Mouse (Mus musculus): ENCODE data around the gene Tigd3. TPM values are rescaled to one million over a fixed set of nuclear protein-coding genes. Genes with fewer than 3 reads are reported as not detected.

The Tigd3 gene
- polyA plus RNA-seq, 1 experiment from 2014 or later = 5.1 TPM

- no peak overlapping the region for H3K9ac ChIP-seq (ENCODE audit: low read length)
- no peak for ATAC-seq (ENCODE audit: insufficient number of reproducible peaks, low FRiP score, low TSS enrichment, low read depth)
- H3K36me3 ChIP-seq (ENCODE audit: control insufficient read depth, insufficient read depth, low read length) = no peaks in the 10 kb centered on the region
- no peak for DNase-seq (ENCODE audit: low spot score)
- H3K9me3 ChIP-seq (ENCODE audit: control insufficient read depth, low read length) = no peaks in the 10 kb centered on the region
- H3K4me1 ChIP-seq (ENCODE audit: control insufficient read depth, insufficient read depth, low read length) = peaks cover 12% of the 10 kb centered on the region
- peak overlapping the region; percentile 90 for H3K4me2 ChIP-seq (ENCODE audit: low read depth, severe bottlenecking)
- 0 out of 2 replicates have a peak, but pooled peaks cover 2% of the 10 kb centered on the region for H3K27me3 ChIP-seq (ENCODE audit: control insufficient read depth, insufficient read depth, low read length)
- H3K27ac ChIP-seq (replicated peaks; ENCODE audit: low read depth, low read length) = no peak overlapping the region
- H3K4me3 ChIP-seq (ENCODE audit: low read depth, low read length) = peak overlapping the region; percentile 37; the same call in 1 of the 2 replicates
- WGBS = 35% methylated on average over 11 of the region's 11 CpGs
Observed at GRCm38 (mm10) chr19:5925311-5925855, 31.4 kb upstream of the Tigd3 start.

GRCm38 (mm10) chr19:5924713-5925093, 30.8 kb upstream of the Tigd3 start, which contains the start of gene Cdc42ep2:
TSS of gene Cdc42ep2 (minus strand) at chr19:5924816.
- H3K4me3 ChIP-seq (ENCODE audit: low read depth, low read length) = peak within 1 kb of the TSS; percentile 37
- DNase-seq (ENCODE audit: low spot score) (peak; percentile 96), ATAC-seq (ENCODE audit: insufficient number of reproducible peaks, low FRiP score, low TSS enrichment, low read depth) (peak; percentile 89)
- H3K9me3 ChIP-seq (ENCODE audit: control insufficient read depth, low read length) = no peaks in the 10 kb centered on the region
- no peak within 1 kb of the TSS for H3K9ac ChIP-seq (ENCODE audit: low read length)
- H3K27ac ChIP-seq (replicated peaks; ENCODE audit: low read depth, low read length) = no peak within 1 kb of the TSS
- no peaks in the 10 kb centered on the region for H3K36me3 ChIP-seq (ENCODE audit: control insufficient read depth, insufficient read depth, low read length)
- WGBS = under 1% methylated on average over 18 of the region's 18 CpGs
- 0 out of 2 replicates have a peak, but pooled peaks cover 2% of the 10 kb centered on the region for H3K27me3 ChIP-seq (ENCODE audit: control insufficient read depth, insufficient read depth, low read length)
- H3K4me1 ChIP-seq (ENCODE audit: control insufficient read depth, insufficient read depth, low read length) = peaks cover 12% of the 10 kb centered on the region
- peak within 1 kb of the TSS; percentile 90 for H3K4me2 ChIP-seq (ENCODE audit: low read depth, severe bottlenecking)

GRCm38 (mm10) chr19:5923990-5924712, 30.2 kb upstream of the Tigd3 start:
- ATAC-seq (ENCODE audit: insufficient number of reproducible peaks, low FRiP score, low TSS enrichment, low read depth) (peak; percentile 60), DNase-seq (ENCODE audit: low spot score) (peak; percentile 98)
- Histone ChIP-seq H3K4me1 (ENCODE audit: control insufficient read depth, insufficient read depth, low read length) (peaks cover 12% of the 10 kb centered on the region), H3K36me3 (ENCODE audit: control insufficient read depth, insufficient read depth, low read length) (no peaks in the 10 kb centered on the region), H3K4me2 (ENCODE audit: low read depth, severe bottlenecking) (peak overlapping the region; percentile 90), H3K9me3 (ENCODE audit: control insufficient read depth, low read length) (no peaks in the 10 kb centered on the region), H3K9ac (ENCODE audit: low read length) (no peak overlapping the region), H3K4me3 (ENCODE audit: low read depth, low read length) (peak overlapping the region; percentile 37), H3K27ac (replicated peaks; ENCODE audit: low read depth, low read length) (no peak overlapping the region), H3K27me3 (ENCODE audit: control insufficient read depth, insufficient read depth, low read length) (0 out of 2 replicates have a peak, but pooled peaks cover 2% of the 10 kb centered on the region)
- under 1% methylated on average over 38 of the region's 38 CpGs for WGBS

- DNase-seq (ENCODE audit: low spot score) = no peak
- Histone ChIP-seq H3K27me3 (ENCODE audit: control insufficient read depth, insufficient read depth, low read length) (0 out of 2 replicates have a peak, but pooled peaks cover 2% of the 10 kb centered on the region), H3K4me3 (ENCODE audit: low read depth, low read length) (no peak overlapping the region), H3K27ac (replicated peaks; ENCODE audit: low read depth, low read length) (no peak overlapping the region), H3K4me2 (ENCODE audit: low read depth, severe bottlenecking) (no peak overlapping the region), H3K9ac (ENCODE audit: low read length) (no peak overlapping the region), H3K9me3 (ENCODE audit: control insufficient read depth, low read length) (no peaks in the 10 kb centered on the region), H3K36me3 (ENCODE audit: control insufficient read depth, insufficient read depth, low read length) (no peaks in the 10 kb centered on the region), H3K4me1 (ENCODE audit: control insufficient read depth, insufficient read depth, low read length) (peaks cover 6% of the 10 kb centered on the region; the same call in 1 of the 2 replicates)
- WGBS = 90% methylated on average over 3 of the region's 3 CpGs
- ATAC-seq (ENCODE audit: insufficient number of reproducible peaks, low FRiP score, low TSS enrichment, low read depth) = no peak
Observed at GRCm38 (mm10) chr19:5922963-5923362, 29.0 kb upstream of the Tigd3 start.

- DNase-seq (ENCODE audit: low spot score) (no peak), ATAC-seq (ENCODE audit: insufficient number of reproducible peaks, low FRiP score, low TSS enrichment, low read depth) (no peak)
- Histone ChIP-seq H3K9ac (ENCODE audit: low read length) (no peak overlapping the region; the same call in 1 of the 2 replicates), H3K36me3 (ENCODE audit: control insufficient read depth, insufficient read depth, low read length) (no peaks in the 10 kb centered on the region), H3K4me2 (ENCODE audit: low read depth, severe bottlenecking) (no peak overlapping the region), H3K9me3 (ENCODE audit: control insufficient read depth, low read length) (no peaks in the 10 kb centered on the region), H3K27me3 (ENCODE audit: control insufficient read depth, insufficient read depth, low read length) (0 out of 2 replicates have a peak, but pooled peaks cover 2% of the 10 kb centered on the region), H3K4me3 (ENCODE audit: low read depth, low read length) (no peak overlapping the region), H3K27ac (replicated peaks; ENCODE audit: low read depth, low read length) (no peak overlapping the region), H3K4me1 (ENCODE audit: control insufficient read depth, insufficient read depth, low read length) (peaks cover 6% of the 10 kb centered on the region; the same call in 1 of the 2 replicates)
- 73% methylated on average over 15 of the region's 15 CpGs for WGBS
Observed at GRCm38 (mm10) chr19:5922119-5922942, 28.4 kb upstream of the Tigd3 start.

- no peak overlapping the region for H3K27ac ChIP-seq (replicated peaks; ENCODE audit: low read depth, low read length)
- no peak overlapping the region for H3K4me3 ChIP-seq (ENCODE audit: low read depth, low read length)
- no peaks in the 10 kb centered on the region for H3K9me3 ChIP-seq (ENCODE audit: control insufficient read depth, low read length)
- H3K4me1 ChIP-seq (ENCODE audit: control insufficient read depth, insufficient read depth, low read length) = peaks cover 6% of the 10 kb centered on the region; the same call in 1 of the 2 replicates
- peak overlapping the region; percentile 18; the same call in 1 of the 2 replicates for H3K4me2 ChIP-seq (ENCODE audit: low read depth, severe bottlenecking)
- 0 out of 2 replicates have a peak, but pooled peaks cover 2% of the 10 kb centered on the region for H3K27me3 ChIP-seq (ENCODE audit: control insufficient read depth, insufficient read depth, low read length)
- no peak for DNase-seq (ENCODE audit: low spot score)
- H3K36me3 ChIP-seq (ENCODE audit: control insufficient read depth, insufficient read depth, low read length) = no peaks in the 10 kb centered on the region
- ATAC-seq (ENCODE audit: insufficient number of reproducible peaks, low FRiP score, low TSS enrichment, low read depth) = no peak
- WGBS = 20% methylated on average over 9 of the region's 9 CpGs
- H3K9ac ChIP-seq (ENCODE audit: low read length) = peak overlapping the region; percentile 27; the same call in 1 of the 2 replicates
Observed at GRCm38 (mm10) chr19:5921715-5922114, 27.8 kb upstream of the Tigd3 start.

- peaks cover 13% of the 10 kb centered on the region for H3K4me1 ChIP-seq (ENCODE audit: control insufficient read depth, insufficient read depth, low read length)
- DNase-seq (ENCODE audit: low spot score) = no peak
- peak within 1 kb of the TSS; percentile 95 for H3K9ac ChIP-seq (ENCODE audit: low read length)
- peak within 1 kb of the TSS; percentile 80 for H3K4me3 ChIP-seq (ENCODE audit: low read depth, low read length)
- peak; percentile 27 for ATAC-seq (ENCODE audit: insufficient number of reproducible peaks, low FRiP score, low TSS enrichment, low read depth)
- peak within 1 kb of the TSS; percentile 54 for H3K4me2 ChIP-seq (ENCODE audit: low read depth, severe bottlenecking)
- H3K27me3 ChIP-seq (ENCODE audit: control insufficient read depth, insufficient read depth, low read length) = no peaks in the 10 kb centered on the region
- H3K27ac ChIP-seq (replicated peaks; ENCODE audit: low read depth, low read length) = peak within 1 kb of the TSS; percentile 64
- no peaks in the 10 kb centered on the region for H3K36me3 ChIP-seq (ENCODE audit: control insufficient read depth, insufficient read depth, low read length)
- H3K9me3 ChIP-seq (ENCODE audit: control insufficient read depth, low read length) = no peaks in the 10 kb centered on the region
- 23% methylated on average over 13 of the region's 13 CpGs for WGBS
Observed at GRCm38 (mm10) chr19:5913007-5913719, 19.2 kb upstream of the Tigd3 start, which contains the start of gene Dpf2. TSS of gene Dpf2 (minus strand) at chr19:5913010.

All from limb, embryonic 11.5 days (tissue).